Mouse (Mus musculus): ENCODE results near the gene Hbs1l. TPM values are rescaled to one million over a fixed set of nuclear protein-coding genes. Genes with fewer than 3 reads are reported as not detected.
A peak's percentile ranks its signal among the peaks of the same experiment; 100 is the strongest.

Gene Hbs1l
- 117 and 122 TPM in 2 replicates for polyA plus RNA-seq (2016; fragmentation: Nextera tagmentation; extraction: Ambion mirVana)

- peak within 1 kb of the TSS; percentile 90 for H3K27ac ChIP-seq
- DNase-seq (ENCODE audit: low spot score), result peak; percentile 96
- WGBS, result under 1% methylated on average over 81 of the region's 81 CpGs
These were observed at the start of gene Hbs1l for GRCm38 (mm10) chr10:21295759-21296621. TSS of gene Hbs1l (plus strand) at chr10:21295979.

DNA sequence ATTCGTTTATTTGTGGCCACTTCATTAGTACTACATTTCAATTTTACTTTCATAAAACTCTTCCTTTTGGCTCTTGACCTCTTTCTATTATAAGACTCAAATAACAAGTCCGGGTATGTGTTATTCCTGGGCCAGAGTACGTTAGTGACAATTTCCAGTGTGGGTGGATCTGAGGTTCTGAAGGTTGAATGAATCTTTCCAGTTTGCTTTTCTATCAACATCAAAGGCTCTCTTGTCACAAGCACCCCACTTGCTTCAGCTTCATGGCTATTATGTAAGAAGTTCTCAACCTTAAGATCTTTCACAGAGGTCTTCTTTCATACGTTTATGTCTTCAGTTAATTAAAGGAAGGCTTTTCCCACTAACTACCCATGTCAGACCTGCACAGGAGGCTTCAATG lies 47.2 kb upstream of the Hbs1l start:
- Histone ChIP-seq H3K27ac (no peak overlapping the region), H3K9me3 (replicated peaks) (no peaks in the 10 kb centered on the region), H3K36me3 (no peaks in the 10 kb centered on the region), H3K4me1 (peaks cover 3% of the 10 kb centered on the region; the same call in 1 of the 2 replicates), H3K4me3 (no peak overlapping the region), H3K27me3 (ENCODE audit: low read depth, poor library complexity, severe bottlenecking) (no peaks in the 10 kb centered on the region)
- WGBS, result 79% methylated on average over 4 of the region's 4 CpGs
- DNase-seq (ENCODE audit: low spot score), result no peak

More at GRCm38 (mm10) chr10:21295759-21296621, at the start of gene Hbs1l:
- Histone ChIP-seq H3K27me3 (ENCODE audit: low read depth, poor library complexity, severe bottlenecking) (no peaks in the 10 kb centered on the region), H3K9me3 (replicated peaks) (no peaks in the 10 kb centered on the region), H3K4me3 (peak within 1 kb of the TSS; percentile 90), H3K36me3 (peaks cover 23% of the 10 kb centered on the region), H3K4me1 (peaks cover 15% of the 10 kb centered on the region)

GRCm38 (mm10) chr10:21251881-21252534 lies 43.8 kb upstream of the Hbs1l start:
- DNase-seq (ENCODE audit: low spot score), result no peak
- Histone ChIP-seq H3K27ac (no peak overlapping the region), H3K36me3 (no peaks in the 10 kb centered on the region), H3K27me3 (ENCODE audit: low read depth, poor library complexity, severe bottlenecking) (no peaks in the 10 kb centered on the region), H3K4me1 (no peaks in the 10 kb centered on the region), H3K9me3 (replicated peaks) (no peaks in the 10 kb centered on the region), H3K4me3 (no peak overlapping the region)
- 71% methylated on average over 15 of the region's 15 CpGs for WGBS

GRCm38 (mm10) chr10:21252800-21253199 lies 43.0 kb upstream of the Hbs1l start:
- Histone ChIP-seq H3K27ac (no peak overlapping the region), H3K4me1 (no peaks in the 10 kb centered on the region), H3K27me3 (ENCODE audit: low read depth, poor library complexity, severe bottlenecking) (no peaks in the 10 kb centered on the region), H3K36me3 (no peaks in the 10 kb centered on the region), H3K4me3 (no peak overlapping the region), H3K9me3 (replicated peaks) (no peaks in the 10 kb centered on the region)
- DNase-seq (ENCODE audit: low spot score), result no peak
- 86% methylated on average over 4 of the region's 4 CpGs for WGBS

DNA sequence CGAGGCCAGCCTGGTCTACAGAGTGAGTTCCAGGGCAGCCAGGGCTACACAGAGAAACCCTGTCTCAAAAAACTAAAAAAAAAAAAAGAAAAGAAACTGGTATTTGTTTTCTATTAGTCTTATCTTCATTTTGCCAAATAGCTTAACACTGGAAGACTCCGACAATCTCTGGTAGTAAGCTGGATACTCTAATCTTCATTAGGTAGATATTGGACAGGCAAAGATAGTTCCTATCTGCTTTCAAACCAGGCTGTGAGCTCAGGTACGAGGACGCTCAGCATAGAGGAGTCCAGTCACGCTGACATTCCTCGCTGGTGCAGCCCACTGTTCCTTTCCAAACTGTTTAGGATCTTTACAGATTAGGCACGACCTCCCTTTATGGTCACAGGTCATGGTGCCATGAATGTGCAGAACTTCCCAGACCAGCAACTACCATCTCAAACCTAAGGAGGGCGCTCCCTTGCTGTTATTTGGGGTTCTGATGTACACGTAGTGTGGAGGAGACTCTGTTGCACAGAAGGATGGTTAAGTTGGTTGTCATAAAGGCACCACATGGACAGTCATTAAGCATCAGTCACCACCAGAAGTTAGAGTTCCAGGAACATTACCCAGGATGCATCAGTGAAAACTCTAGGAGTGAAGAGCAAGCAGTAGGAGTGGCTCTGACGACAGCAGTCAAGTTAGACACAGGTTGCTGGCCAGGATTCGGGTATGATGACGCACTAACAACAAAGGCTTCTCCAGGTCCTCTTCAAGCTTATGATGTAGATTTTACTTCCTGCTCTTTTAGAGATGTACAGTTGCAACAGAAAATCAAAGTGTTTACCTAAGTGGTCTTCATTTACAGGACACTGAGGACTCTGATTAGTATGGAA lies 41.3 kb upstream of the Hbs1l start:
- Histone ChIP-seq H3K27me3 (ENCODE audit: low read depth, poor library complexity, severe bottlenecking) (no peaks in the 10 kb centered on the region), H3K36me3 (no peaks in the 10 kb centered on the region), H3K4me1 (no peaks in the 10 kb centered on the region), H3K27ac (no peak overlapping the region), H3K4me3 (no peak overlapping the region), H3K9me3 (replicated peaks) (no peaks in the 10 kb centered on the region)
- DNase-seq (ENCODE audit: low spot score), result no peak
- WGBS, result 85% methylated on average over 12 of the region's 12 CpGs

DNA sequence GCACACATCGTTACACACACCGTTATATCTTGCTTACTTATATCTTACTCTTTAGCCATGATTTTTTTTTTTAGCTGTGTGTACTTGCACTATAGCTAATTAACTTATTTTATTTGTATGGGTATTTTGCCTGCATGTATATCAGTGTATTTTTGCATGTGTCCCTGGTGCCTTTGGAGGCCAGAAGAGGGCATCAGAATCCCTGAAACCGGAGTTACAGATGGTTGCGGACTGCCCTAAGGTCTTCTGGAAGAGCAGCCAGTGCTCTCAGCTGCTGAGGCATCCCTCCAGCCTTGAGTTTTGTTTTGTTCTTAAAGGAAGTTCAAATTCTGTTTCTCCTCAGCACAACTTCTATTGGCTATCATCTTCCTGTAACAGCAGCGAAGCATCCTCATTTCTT lies 38.5 kb upstream of the Hbs1l start:
- no peak overlapping the region for H3K4me3 ChIP-seq
- H3K9me3 ChIP-seq (replicated peaks), result no peaks in the 10 kb centered on the region
- no peaks in the 10 kb centered on the region for H3K36me3 ChIP-seq
- H3K27me3 ChIP-seq (ENCODE audit: low read depth, poor library complexity, severe bottlenecking), result no peaks in the 10 kb centered on the region
- no peak overlapping the region for H3K27ac ChIP-seq
- H3K4me1 ChIP-seq, result no peaks in the 10 kb centered on the region
- WGBS, result 70% methylated on average over 5 of the region's 5 CpGs
- DNase-seq (ENCODE audit: low spot score), result no peak

GRCm38 (mm10) chr10:21259649-21260048 lies 36.1 kb upstream of the Hbs1l start:
- no peaks in the 10 kb centered on the region for H3K36me3 ChIP-seq
- 78% methylated on average over 2 of the region's 2 CpGs for WGBS
- no peak for DNase-seq (ENCODE audit: low spot score)

DNA sequence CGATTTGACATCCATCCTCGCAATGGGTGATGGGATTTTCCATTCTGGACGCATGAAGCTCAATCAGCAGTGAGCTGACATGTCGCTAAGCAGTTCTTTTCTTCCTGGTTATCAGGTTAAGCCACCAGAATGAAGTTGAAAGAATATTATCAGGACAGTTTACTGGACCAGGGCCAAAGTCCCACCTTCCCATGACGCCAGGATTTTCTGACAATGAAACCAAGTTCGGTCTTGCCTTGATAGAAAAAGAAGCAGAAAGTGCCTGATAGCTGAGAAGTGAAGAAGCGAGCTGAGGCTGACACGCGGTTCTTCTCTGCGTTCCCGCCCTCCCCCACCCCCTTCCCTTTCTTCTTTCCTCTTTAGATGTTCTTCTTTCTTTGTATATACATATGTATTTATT lies 30.6 kb upstream of the Hbs1l start:
- no peaks in the 10 kb centered on the region for H3K9me3 ChIP-seq (replicated peaks)
- 89% methylated on average over 11 of the region's 11 CpGs for WGBS
- no peak overlapping the region for H3K27ac ChIP-seq
- H3K36me3 ChIP-seq, result no peaks in the 10 kb centered on the region
- no peak for DNase-seq (ENCODE audit: low spot score)
- H3K4me1 ChIP-seq, result no peaks in the 10 kb centered on the region
- no peak overlapping the region for H3K4me3 ChIP-seq
- no peaks in the 10 kb centered on the region for H3K27me3 ChIP-seq (ENCODE audit: low read depth, poor library complexity, severe bottlenecking)

More at GRCm38 (mm10) chr10:21259649-21260048, 36.1 kb upstream of the Hbs1l start:
- no peaks in the 10 kb centered on the region for H3K27me3 ChIP-seq (ENCODE audit: low read depth, poor library complexity, severe bottlenecking)
- H3K27ac ChIP-seq, result no peak overlapping the region
- H3K9me3 ChIP-seq (replicated peaks), result no peaks in the 10 kb centered on the region
- H3K4me3 ChIP-seq, result no peak overlapping the region
- no peaks in the 10 kb centered on the region for H3K4me1 ChIP-seq

DNA sequence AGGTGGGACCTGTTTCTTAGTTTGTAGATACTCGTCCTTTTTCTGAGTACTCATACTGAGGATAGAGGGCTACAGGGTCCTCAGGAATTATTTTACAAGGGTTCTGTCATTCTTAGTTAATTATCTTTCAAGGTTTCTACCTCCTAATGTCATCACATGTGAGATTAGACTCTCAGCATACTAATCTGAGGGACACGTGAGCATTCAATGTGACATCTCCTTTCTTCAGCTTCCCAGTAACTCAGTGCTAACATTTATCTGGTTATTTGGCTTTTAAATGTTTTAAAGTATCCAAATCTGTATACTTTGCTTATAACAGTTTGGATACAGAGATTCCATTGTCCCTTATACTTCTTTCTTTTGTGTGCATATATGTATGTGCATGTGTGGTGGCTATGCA lies 28.3 kb upstream of the Hbs1l start:
- 94% methylated on average over 2 of the region's 2 CpGs for WGBS
- Histone ChIP-seq H3K9me3 (replicated peaks) (no peaks in the 10 kb centered on the region), H3K27ac (no peak overlapping the region), H3K36me3 (no peaks in the 10 kb centered on the region), H3K27me3 (ENCODE audit: low read depth, poor library complexity, severe bottlenecking) (no peaks in the 10 kb centered on the region), H3K4me3 (no peak overlapping the region), H3K4me1 (no peaks in the 10 kb centered on the region)
- no peak for DNase-seq (ENCODE audit: low spot score)

DNA sequence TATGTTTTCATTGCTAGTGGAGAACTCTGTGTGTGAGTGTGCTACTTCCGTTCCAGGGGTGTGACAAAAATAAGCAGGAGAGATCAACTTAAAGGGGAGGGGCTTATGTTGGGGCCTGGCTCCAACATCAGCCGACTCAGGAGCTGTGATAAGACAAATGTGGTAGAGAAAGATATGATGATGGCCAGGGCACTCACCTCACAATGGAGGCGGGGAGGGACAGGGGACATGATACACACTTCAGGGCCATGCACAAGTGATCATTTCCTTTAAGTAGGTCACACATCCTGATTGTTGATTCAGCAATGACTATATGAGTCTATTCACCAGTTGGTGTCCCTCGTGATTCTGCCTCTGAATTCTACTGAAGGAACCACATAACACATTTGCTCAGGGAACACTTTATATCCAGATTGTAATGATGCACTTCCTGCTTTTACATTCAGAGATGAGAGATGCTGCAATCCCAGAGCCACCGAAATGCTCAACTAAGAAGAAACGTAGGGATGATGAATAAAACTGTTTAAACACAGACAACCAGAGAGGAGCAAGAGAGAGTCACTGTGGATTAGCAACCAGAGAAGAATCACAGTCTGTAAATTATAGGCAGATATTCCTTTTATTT lies 26.9 kb upstream of the Hbs1l start:
- WGBS, result 82% methylated on average over 6 of the region's 6 CpGs
- no peak for DNase-seq (ENCODE audit: low spot score)
- H3K27me3 ChIP-seq (ENCODE audit: low read depth, poor library complexity, severe bottlenecking), result no peaks in the 10 kb centered on the region
- H3K27ac ChIP-seq, result no peak overlapping the region
- H3K4me3 ChIP-seq, result no peak overlapping the region
- no peaks in the 10 kb centered on the region for H3K36me3 ChIP-seq
- no peaks in the 10 kb centered on the region for H3K9me3 ChIP-seq (replicated peaks)
- H3K4me1 ChIP-seq, result no peaks in the 10 kb centered on the region

GRCm38 (mm10) chr10:21269920-21270319 lies 25.9 kb upstream of the Hbs1l start:
- WGBS, result 92% methylated on average over 2 of the region's 2 CpGs
- DNase-seq (ENCODE audit: low spot score), result no peak
- H3K4me3 ChIP-seq, result no peak overlapping the region
- H3K27ac ChIP-seq, result no peak overlapping the region
- no peaks in the 10 kb centered on the region for H3K27me3 ChIP-seq (ENCODE audit: low read depth, poor library complexity, severe bottlenecking)
- no peaks in the 10 kb centered on the region for H3K9me3 ChIP-seq (replicated peaks)
- no peaks in the 10 kb centered on the region for H3K4me1 ChIP-seq
- no peaks in the 10 kb centered on the region for H3K36me3 ChIP-seq

GRCm38 (mm10) chr10:21270905-21271304 lies 24.9 kb upstream of the Hbs1l start:
- Histone ChIP-seq H3K27ac (no peak overlapping the region), H3K27me3 (ENCODE audit: low read depth, poor library complexity, severe bottlenecking) (no peaks in the 10 kb centered on the region), H3K4me3 (no peak overlapping the region), H3K4me1 (no peaks in the 10 kb centered on the region), H3K36me3 (no peaks in the 10 kb centered on the region), H3K9me3 (replicated peaks) (no peaks in the 10 kb centered on the region)
- DNase-seq (ENCODE audit: low spot score), result no peak
- WGBS, result 88% methylated on average over 5 of the region's 5 CpGs
